Mouse (Mus musculus) liver, adult 2 months (tissue): ENCODE results near the gene Lamp3. TPM values are rescaled to one million over a fixed set of nuclear protein-coding genes. Genes with fewer than 3 reads are reported as not detected.
"Not testable (repeated sequence)": the region's sequence is repeated elsewhere in the genome, so short reads cannot be mapped to it uniquely, and the experiment has no call there.

Experiments
- DNase-seq: peaks from one replicate; pipeline ENCODE4 v3.0.0-alpha.2; 2011; ENCODE audit warnings: low read depth, low spot score; ENCODE audit errors: extremely low read depth
- H3K27ac ChIP-seq: fragments of 200-500 bp; replicated peaks from 2 replicates; pipeline ENCODE4 v1.5.1; 2012; ENCODE audit warnings: low read depth, mild to moderate bottlenecking, control low read depth, inconsistent platforms, low read length; ENCODE audit not compliant: insufficient read depth
- H3K27me3 ChIP-seq: fragments of 200-500 bp; 2 replicates; pipeline ENCODE4 v1.6.1; 2012; ENCODE audit warnings: mild to moderate bottlenecking, moderate library complexity, low read length, inconsistent platforms; ENCODE audit not compliant: control insufficient read depth, insufficient read depth
- H3K36me3 ChIP-seq: fragments of 200-500 bp; 2 replicates; pipeline ENCODE4 v1.6.1; 2012; ENCODE audit warnings: low read length, inconsistent platforms; ENCODE audit not compliant: control insufficient read depth, insufficient read depth
- H3K4me1 ChIP-seq: fragments of 200-500 bp; 2 replicates; pipeline ENCODE4 v1.6.1; 2011; ENCODE audit warnings: low read length; ENCODE audit not compliant: control insufficient read depth, insufficient read depth
- H3K4me3 ChIP-seq: fragments of 200-500 bp; 2 replicates; pipeline ENCODE4 v1.5.1; 2011; ENCODE audit warnings: low read depth, mild to moderate bottlenecking, control low read depth, low read length, moderate library complexity; ENCODE audit not compliant: insufficient read depth
- H3K79me2 ChIP-seq: fragments of 200-500 bp; 2 replicates; pipeline ENCODE4 v1.6.1; 2012; ENCODE audit warnings: inconsistent platforms, mild to moderate bottlenecking, low read length, moderate library complexity; ENCODE audit not compliant: control insufficient read depth, insufficient read depth
- H3K9ac ChIP-seq: fragments of 200-500 bp; 2 replicates; pipeline ENCODE4 v1.6.1; 2012; ENCODE audit warnings: low read depth, mild to moderate bottlenecking, control low read depth, inconsistent platforms, low read length
- CTCF ChIP-seq: fragments of 200-500 bp; IDR thresholded peaks from 2 replicates; pipeline ENCODE4 v1.5.1; 2011; ENCODE audit warnings: low read depth, low read length, control low read depth
- POLR2A ChIP-seq: fragments of 200-500 bp; IDR thresholded peaks from 2 replicates; pipeline ENCODE4 v1.6.1; 2011; ENCODE audit warnings: low read length, control low read depth; ENCODE audit not compliant: insufficient read depth; ENCODE audit errors: extremely low read depth
- WGBS: fragments of 180-500 bp; shearing (Covaris S2); methylation state at CpG from one replicate; pipeline ENCODE4 v1.1.7; 2018; 5-methylcytosine and 5-hydroxymethylcytosine counted together
- polyA plus RNA-seq: library from polyadenylated mRNA; depleted of rRNA; stranded (reverse); fragments of >200 nt; gene quantifications from 2 replicates; pipeline ENCODE4 v1.2.3, GENCODE M21; 2012; rRNA removed
- total RNA-seq: library from RNA; depleted of rRNA; stranded (reverse); fragments of >200 nt; gene quantifications from 2 replicates; pipeline ENCODE4 v1.2.3, GENCODE M21; 2014; rRNA removed

Gene Lamp3
- total and polyA plus RNA-seq, 2 experiments = not detected

GRCm38 (mm10) chr16:19670768-19671357 is 35.3 kb downstream of the Lamp3 start:
- H3K27me3 ChIP-seq = no peaks in the 10 kb centered on the region
- no peaks in the 10 kb centered on the region for H3K36me3 ChIP-seq
- DNase-seq = peak; percentile 6
- WGBS = 82% methylated on average over 2 of the region's 2 CpGs
- H3K79me2 ChIP-seq = no peaks in the 10 kb centered on the region
- H3K9ac ChIP-seq = no peak overlapping the region
- H3K27ac ChIP-seq = no peak overlapping the region
- H3K4me1 ChIP-seq = no peaks in the 10 kb centered on the region
- H3K4me3 ChIP-seq = no peak overlapping the region
- TF ChIP-seq CTCF = no peak
- no peak for TF ChIP-seq POLR2A

GRCm38 (mm10) chr16:19666312-19666711 is 39.9 kb downstream of the Lamp3 start:
- no peak overlapping the region for H3K27ac ChIP-seq
- no peaks in the 10 kb centered on the region for H3K36me3 ChIP-seq
- H3K9ac ChIP-seq = no peak overlapping the region
- H3K4me3 ChIP-seq = no peak overlapping the region
- H3K4me1 ChIP-seq = no peaks in the 10 kb centered on the region
- H3K27me3 ChIP-seq = no peaks in the 10 kb centered on the region
- WGBS = 40% methylated on average over 1 of the region's 1 CpGs
- no peaks in the 10 kb centered on the region for H3K79me2 ChIP-seq
- TF ChIP-seq CTCF = no peak
- no peak for TF ChIP-seq POLR2A
- DNase-seq = peak; percentile 7

- 71% methylated on average over 1 of the region's 1 CpGs for WGBS
- H3K36me3 ChIP-seq = no peaks in the 10 kb centered on the region
- H3K4me3 ChIP-seq = no peak within 1 kb of the TSS
- TF ChIP-seq POLR2A (no peak), CTCF (no peak)
- DNase-seq = no peak
- no peak within 1 kb of the TSS for H3K9ac ChIP-seq
- H3K79me2 ChIP-seq = no peaks in the 10 kb centered on the region
- no peaks in the 10 kb centered on the region for H3K4me1 ChIP-seq
- H3K27me3 ChIP-seq = no peaks in the 10 kb centered on the region
- no peak within 1 kb of the TSS for H3K27ac ChIP-seq
These were observed 76.4 kb downstream of the Lamp3 start, which contains the start of gene Olfr171 for GRCm38 (mm10) chr16:19629816-19630215. Gene Olfr171, minus strand, starts transcription at chr16:19629916.

- not testable (repeated sequence) for H3K79me2 ChIP-seq, H3K4me1 ChIP-seq, H3K36me3 ChIP-seq, DNase-seq, H3K4me3 ChIP-seq, H3K27ac ChIP-seq, H3K9ac ChIP-seq, H3K27me3 ChIP-seq
- 84% methylated on average over 2 of the region's 2 CpGs for WGBS
These were observed 94.4 kb downstream of the Lamp3 start, which contains the start of gene Olfr170 for GRCm38 (mm10) chr16:19611782-19612181. Gene Olfr170, minus strand, starts transcription at chr16:19611882.

Other genes starting within 250 kb of the Lamp3 start
- not detected in 2 replicates for gene Olfr166, start 222.7 kb downstream of the Lamp3 start, total RNA-seq
- gene Olfr166, start 222.7 kb downstream of the Lamp3 start, polyA plus RNA-seq = 0.09 TPM in 1 of 2 replicates, not detected in the other
- not detected in 2 replicates for gene Olfr167, start 184.1 kb downstream of the Lamp3 start, total RNA-seq
- gene Olfr167, start 184.1 kb downstream of the Lamp3 start, polyA plus RNA-seq = not detected in 2 replicates
- gene Olfr168, start 170.8 kb downstream of the Lamp3 start, total RNA-seq = not detected in 2 replicates
- not detected in 2 replicates for gene Olfr168, start 170.8 kb downstream of the Lamp3 start, polyA plus RNA-seq
- gene Olfr169, start 134.6 kb downstream of the Lamp3 start, total RNA-seq = not detected in 2 replicates
- gene Olfr169, start 134.6 kb downstream of the Lamp3 start, polyA plus RNA-seq = not detected in 2 replicates
- not detected in 2 replicates for gene Olfr170, start 94.5 kb downstream of the Lamp3 start, total RNA-seq
- not detected in 2 replicates for gene Olfr170, start 94.5 kb downstream of the Lamp3 start, polyA plus RNA-seq
- not detected in 2 replicates for gene Olfr171, start 76.5 kb downstream of the Lamp3 start, total RNA-seq
- gene Olfr171, start 76.5 kb downstream of the Lamp3 start, polyA plus RNA-seq = not detected in 2 replicates
- gene B3gnt5, start 53.8 kb upstream of the Lamp3 start, total RNA-seq = 0.09 and 0.20 TPM in 2 replicates
- gene B3gnt5, start 53.8 kb upstream of the Lamp3 start, polyA plus RNA-seq = 0.02 TPM in 2 replicates